Mouse (Mus musculus) cerebellum, postnatal 4 days (tissue): Measurements from ENCODE around the gene Mpdu1.

ENCODE experiments used
- DNase-seq, 2 experiments: peaks; one replicate each; pipeline ENCODE4 v3.0.0; 2022; ENCODE audit warnings: low spot score in 2 of 2, mixed read lengths in 1 of 2

Gene Mpdu1

GRCm38 (mm10) chr11:69692196-69692811 is 29.9 kb upstream of the Mpdu1 start:
- DNase-seq = no peak

DNA sequence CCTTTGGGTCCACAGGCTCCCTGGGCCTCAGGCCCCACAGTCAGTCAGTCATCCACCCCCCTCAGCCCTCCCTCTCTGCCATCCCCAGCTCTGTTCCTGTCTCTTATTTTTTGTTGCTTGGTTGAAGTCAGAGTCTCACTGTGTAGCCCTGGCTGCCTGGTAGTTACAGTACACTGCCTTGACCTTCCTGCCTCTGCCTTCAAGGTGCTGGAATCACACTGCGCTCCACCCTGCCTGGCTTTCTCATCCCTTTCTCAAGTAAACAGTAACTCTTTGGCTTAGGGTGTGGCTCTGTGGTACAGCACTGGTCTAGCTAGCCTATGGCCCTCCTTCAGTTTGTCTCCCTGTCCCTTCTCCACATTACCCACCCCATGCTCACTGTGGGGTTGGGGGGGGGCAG is 27.4 kb upstream of the Mpdu1 start:
- no peak for DNase-seq

DNA sequence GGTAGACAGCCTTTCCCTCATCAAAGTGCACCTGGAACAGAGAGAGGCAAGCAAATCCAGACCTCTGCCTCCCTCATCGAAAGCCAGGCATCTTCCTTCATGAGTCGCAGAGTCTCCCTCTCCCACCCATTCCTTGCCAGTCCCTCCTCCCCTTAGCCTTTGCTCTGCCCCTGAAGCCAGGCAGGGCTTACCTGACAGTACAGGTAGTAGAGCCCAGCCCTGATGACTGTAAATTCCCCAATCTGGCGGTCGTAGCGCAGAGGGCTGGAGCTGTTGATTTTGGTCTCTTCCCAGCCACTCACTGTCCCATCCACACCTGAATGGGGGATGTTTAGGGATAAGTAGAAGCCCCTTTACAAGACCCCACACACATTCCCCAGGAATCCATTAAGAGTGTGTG is 24.6 kb upstream of the Mpdu1 start:
- no peak for DNase-seq

DNA sequence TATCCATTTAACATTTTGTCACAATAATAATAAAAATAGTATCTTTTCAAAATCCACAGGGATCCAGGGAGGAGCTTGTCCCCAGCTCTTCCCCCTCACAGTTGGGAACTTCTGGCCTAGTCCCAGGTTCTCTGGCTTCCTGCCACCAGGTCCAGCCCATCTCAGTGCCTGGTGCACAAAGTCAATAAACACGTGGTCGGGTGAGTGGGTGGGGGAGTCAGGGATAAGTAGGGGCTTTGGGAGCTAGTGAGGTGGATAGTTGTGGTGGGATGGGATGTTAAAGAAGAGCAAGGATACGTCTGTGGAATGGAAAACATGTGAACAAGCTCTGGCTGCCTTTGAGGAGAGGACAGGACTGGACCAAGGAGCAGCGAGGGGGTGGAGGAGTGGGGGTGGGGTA is 23.9 kb upstream of the Mpdu1 start:
- DNase-seq = peak in 1 of 2 experiments; percentile 78

GRCm38 (mm10) chr11:69685526-69686148 is 23.2 kb upstream of the Mpdu1 start, which contains the start of gene Tnfsf13:
Gene Tnfsf13, minus strand, starts transcription at chr11:69685784.
- DNase-seq = no peak

- DNase-seq = no peak
Observed at GRCm38 (mm10) chr11:69684936-69685335, 22.5 kb upstream of the Mpdu1 start.

GRCm38 (mm10) chr11:69684128-69684745 is 21.8 kb upstream of the Mpdu1 start:
- no peak for DNase-seq

DNA sequence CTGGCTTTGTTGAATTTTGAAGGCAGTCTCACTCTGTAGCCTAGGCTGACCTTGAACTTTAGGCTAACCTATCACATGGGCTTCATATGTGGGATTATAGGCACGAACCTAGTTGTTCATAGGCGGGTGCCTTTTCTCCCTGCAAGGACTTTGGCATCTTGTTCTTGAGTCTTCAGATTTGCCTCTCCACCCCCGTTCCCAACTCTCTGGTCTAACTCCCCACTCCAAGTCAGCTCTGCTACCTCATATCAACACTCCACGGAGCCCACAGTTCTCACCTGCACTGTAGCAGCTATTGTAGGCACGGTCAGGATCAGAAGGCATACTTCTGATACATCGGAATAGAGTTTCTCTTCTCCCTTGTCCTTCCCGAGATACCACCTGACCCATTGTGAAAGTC is 21.1 kb upstream of the Mpdu1 start:
- DNase-seq = no peak

DNA sequence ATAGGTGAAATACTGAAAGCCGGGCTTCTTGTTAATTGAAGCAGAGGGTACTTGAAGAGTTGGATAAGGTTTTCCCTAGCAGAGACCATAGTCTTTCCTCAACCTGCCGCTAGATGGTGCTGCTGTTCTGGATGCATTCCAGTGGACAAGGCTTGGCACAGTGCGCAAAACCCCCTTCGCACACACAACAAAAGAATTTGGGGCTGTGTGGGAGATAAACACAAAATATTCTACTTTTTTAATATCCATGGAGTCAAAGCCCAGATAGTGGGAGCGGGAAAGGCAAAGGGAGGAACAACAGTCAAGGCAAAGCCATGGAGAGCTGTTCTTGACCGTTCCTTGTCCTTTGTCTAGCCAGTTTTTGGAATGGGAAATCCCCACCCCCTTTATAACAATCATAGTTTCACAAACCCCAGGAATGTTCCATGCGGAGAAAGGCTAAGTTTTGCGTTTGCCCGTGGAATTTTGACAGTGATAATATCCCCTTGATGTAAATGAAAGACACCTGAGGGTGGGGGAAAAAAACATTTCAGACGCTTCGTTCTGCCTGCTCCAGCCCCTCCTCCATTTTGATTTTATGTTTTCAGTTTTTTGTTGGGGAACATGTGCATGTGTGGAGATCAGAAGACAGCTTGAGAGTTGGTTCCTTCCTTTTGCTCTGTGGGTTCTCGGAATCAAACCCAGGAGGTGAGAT is 20.5 kb upstream of the Mpdu1 start:
- DNase-seq = peak; percentile 94 to 95

GRCm38 (mm10) chr11:69682209-69682839 is 19.9 kb upstream of the Mpdu1 start:
- DNase-seq = no peak

DNA sequence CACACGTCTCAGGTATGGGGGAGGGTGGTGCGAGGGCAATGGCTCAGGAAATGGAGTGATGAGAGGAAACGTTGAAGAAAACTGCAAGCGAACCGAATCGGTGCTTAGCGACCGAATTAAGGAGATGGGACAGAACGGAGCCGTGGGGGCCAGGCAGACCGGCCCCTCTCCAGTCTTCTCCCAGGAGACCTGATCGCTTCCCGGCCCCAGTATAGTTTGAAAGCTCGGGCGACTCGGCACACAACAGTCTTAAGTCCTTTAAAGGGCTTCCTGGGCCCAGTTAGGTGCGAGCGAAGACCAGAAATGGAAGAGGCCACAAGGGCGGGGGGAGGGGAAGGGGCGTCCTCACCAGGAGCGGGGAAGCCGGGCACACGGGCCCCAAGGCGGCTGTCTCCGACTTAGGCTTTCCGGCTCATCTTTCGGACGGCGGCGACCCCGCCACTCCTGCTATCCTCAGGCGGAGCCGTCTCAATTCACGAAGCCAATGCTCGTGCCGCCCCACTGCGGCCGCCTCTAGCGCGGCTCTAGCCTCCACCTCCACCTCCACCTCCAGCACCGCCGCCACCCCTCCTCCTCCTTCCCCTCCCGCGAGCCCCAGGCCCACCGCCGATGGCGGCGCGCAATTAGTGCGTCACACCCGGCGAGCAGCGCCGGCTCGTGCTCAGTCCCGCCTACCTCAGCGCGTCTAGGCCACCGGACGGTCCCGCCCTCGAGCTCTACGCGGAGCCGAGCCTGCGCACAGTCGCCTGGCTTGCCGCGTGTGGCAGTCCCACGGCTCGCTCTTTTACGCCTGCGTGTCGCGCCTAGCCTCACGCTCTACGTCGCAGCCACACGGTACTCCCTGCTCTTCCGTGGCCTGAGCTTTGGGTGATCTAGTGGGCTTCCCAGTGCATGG is 19.1 kb upstream of the Mpdu1 start, which contains the start of gene Senp3:
Senp3 (minus strand) TSS at position 771 of the 895 bp plus-strand sequence.
- DNase-seq = peak; percentile 93 to 97

DNA sequence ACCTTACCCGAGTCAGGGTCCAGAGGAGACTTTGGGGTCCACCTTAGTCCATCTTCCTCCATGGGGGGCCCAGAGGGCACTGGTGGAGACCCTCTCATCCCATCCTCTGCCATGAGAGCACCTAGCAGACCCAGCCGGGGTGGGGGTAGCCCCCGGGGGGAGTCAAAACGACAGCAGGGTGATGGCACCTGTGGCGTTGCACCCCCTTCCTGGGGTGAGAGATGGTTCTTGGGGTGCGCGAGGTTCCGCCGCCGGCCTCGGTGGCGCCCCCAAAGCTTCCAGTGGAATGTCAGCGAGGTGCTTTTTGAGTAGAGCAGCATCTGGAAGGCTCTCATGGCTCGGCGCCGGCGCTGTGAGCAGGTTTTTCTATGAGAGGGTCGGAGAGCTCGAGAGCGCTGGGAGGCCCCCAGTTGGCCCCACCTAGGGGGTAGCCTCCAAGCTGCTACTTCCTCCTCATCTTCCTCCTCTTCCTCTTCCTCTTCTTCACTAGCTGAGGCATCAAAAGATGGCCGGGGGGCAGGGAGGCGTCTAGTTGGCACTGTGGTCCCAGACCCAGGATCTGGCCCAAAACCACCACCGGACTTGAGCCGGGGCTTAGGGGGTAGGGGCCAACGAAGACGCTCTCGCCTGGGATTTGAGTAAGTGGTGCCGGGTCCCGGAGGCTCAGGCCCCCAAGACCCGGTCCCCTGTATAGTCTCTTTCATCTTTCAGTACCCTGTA is 17.9 kb upstream of the Mpdu1 start:
- no peak for DNase-seq

DNA sequence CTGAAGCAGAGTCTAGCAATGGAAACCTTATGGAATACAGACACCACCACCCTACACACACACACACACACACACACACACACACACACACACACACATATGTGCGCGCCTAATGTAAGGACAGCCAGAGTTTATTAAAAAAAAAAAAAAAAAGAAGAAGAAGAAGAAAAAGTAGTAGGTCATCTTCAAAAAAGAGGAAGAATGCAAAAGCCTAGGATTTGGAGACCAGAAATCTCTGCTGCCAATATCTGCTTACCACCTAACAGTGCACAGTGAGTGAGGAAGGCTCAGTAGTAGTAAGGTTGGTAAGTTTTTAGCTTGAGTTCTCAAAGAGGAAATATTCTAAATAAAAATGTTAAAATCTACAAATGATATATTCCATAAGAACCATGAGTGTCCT is 16.7 kb upstream of the Mpdu1 start:
- no peak for DNase-seq

- peak; percentile 100 for DNase-seq
Observed at GRCm38 (mm10) chr11:69672211-69672706, 9.8 kb upstream of the Mpdu1 start, which contains the start of gene Eif4a1. Gene Eif4a1, minus strand, starts transcription at chr11:69672423.

DNA sequence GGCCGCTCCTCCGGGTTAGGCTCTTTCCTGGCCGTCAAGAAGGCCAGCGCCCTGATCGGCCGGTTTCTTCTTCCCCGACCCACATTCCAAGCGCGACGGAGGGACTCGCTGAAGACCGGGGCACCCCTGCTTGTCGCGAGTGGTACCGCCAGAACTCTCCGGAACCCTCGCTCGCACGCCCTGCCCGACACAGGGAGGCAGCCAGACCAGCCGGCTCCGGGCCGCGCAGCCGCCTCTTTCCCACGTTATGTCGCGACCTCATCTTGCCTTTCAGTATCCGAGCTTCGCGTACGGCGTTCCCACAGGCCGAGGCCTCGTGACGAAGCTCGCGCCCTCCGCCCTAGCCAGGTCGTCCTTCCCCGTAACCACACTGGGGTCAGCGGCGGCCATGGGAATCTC is 9.3 kb upstream of the Mpdu1 start:
- no peak for DNase-seq

DNA sequence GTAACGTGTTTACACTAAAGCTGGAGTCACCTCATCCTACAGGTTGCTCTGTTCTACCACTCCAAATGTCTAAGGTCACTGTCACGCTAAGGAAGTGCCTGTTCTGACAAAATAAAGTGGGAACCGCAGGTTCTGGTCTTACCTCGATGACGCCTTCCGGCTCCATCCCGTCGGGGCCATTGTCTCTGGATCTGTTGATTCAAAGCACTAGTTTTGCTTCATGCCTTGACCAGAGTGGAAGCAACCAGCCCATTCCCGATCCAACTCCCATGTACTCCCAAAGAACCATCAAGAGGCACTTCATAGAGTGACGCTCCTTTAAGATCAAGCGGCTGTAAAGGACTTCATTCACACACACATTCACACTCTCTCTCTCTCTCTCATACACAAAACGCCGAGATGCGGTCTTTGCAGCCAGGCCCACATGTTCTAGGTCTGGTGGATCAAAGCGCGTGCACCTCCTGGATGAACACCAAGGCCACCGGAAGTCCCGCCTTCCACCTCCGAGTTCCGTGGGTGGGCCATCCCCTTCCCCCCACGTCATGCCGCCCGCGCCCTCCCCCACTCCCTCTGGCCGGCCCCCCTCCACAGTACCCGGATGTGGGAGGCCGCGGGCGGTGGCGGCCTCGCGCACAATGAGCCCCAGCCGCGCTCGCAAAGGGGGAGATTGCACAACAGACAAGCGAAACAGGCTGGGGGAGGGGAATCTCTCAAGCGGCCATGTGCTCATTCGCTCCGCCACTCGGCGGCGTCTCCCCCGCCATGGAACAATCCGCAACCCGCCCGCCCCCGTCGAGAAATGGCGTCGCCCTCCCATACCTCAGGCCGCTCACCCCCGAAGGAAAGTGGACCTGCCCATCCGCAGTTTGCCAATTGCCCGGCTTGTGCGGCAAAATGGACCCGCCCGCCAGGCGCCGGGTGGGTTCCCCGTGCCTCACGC is 8.6 kb upstream of the Mpdu1 start:
- peak; percentile 95 for DNase-seq

GRCm38 (mm10) chr11:69666665-69667005 is 4.2 kb upstream of the Mpdu1 start:
- no peak for DNase-seq

GRCm38 (mm10) chr11:69665961-69666664 is 3.7 kb upstream of the Mpdu1 start, which contains the start of gene Cd68:
Gene Cd68, minus strand, starts transcription at chr11:69666153.
- no peak for DNase-seq
